Mouse (Mus musculus) midbrain, embryonic 16.5 days (tissue): ENCODE data around the gene Gm17545. TPM values are rescaled to one million over a fixed set of nuclear protein-coding genes. Genes with fewer than 3 reads are reported as not detected.

Source experiments
- ATAC-seq: fragments of 200-750 bp; cut with Nextera tagmentation; 2 replicates; pipeline ENCODE4 v1.8.0; 2017; ENCODE audit warnings: moderate TSS enrichment
- H3K27ac ChIP-seq: fragments of 300-500 bp; sonication (generic); 2 replicates; pipeline ENCODE4 v1.5.1; 2014; ENCODE audit warnings: mild to moderate bottlenecking, low read length, mixed read lengths
- H3K27me3 ChIP-seq: fragments of 300-500 bp; sonication (generic); 2 replicates; pipeline ENCODE4 v1.6.1; 2014; ENCODE audit warnings: low read depth, low read length, mixed read lengths; ENCODE audit not compliant: control insufficient read depth, insufficient read depth
- H3K36me3 ChIP-seq: fragments of 300-500 bp; sonication (generic); 2 replicates; pipeline ENCODE4 v1.6.1; 2014; ENCODE audit warnings: mild to moderate bottlenecking, low read length, moderate library complexity, mixed read lengths; ENCODE audit not compliant: control insufficient read depth, insufficient read depth
- H3K4me1 ChIP-seq: fragments of 300-500 bp; sonication (generic); 2 replicates; pipeline ENCODE4 v1.6.1; 2014; ENCODE audit warnings: mild to moderate bottlenecking, low read length, mixed read lengths; ENCODE audit not compliant: control insufficient read depth, insufficient read depth
- H3K4me2 ChIP-seq: fragments of 300-500 bp; sonication (generic); 2 replicates; pipeline ENCODE4 v1.6.1; 2014; ENCODE audit warnings: mild to moderate bottlenecking, low read length, mixed read lengths
- H3K4me3 ChIP-seq: fragments of 300-500 bp; sonication (generic); 2 replicates; pipeline ENCODE4 v1.5.1; 2014; ENCODE audit warnings: low read depth, mild to moderate bottlenecking, low read length, moderate library complexity, mixed read lengths
- H3K9ac ChIP-seq: fragments of 300-500 bp; sonication (generic); 2 replicates; pipeline ENCODE4 v1.6.1; 2014; ENCODE audit warnings: low read depth, low read length, mixed read lengths
- H3K9me3 ChIP-seq: fragments of 300-500 bp; sonication (generic); replicated peaks from 2 replicates; pipeline ENCODE4 v1.6.1; 2014; ENCODE audit warnings: mild to moderate bottlenecking, low read length, mixed read lengths; ENCODE audit not compliant: control insufficient read depth, poor library complexity, severe bottlenecking
- WGBS: fragments of 180-500 bp; shearing (Covaris S2); extraction: QIAGEN DNeasy Blood & Tissue Kit; methylation state at CpG from one replicate; pipeline ENCODE4 v1.1.7; 2014; 5-methylcytosine and 5-hydroxymethylcytosine counted together
- polyA plus RNA-seq: library from polyadenylated mRNA; unstranded; fragments of >200 nt; fragmentation: Nextera tagmentation; extraction: Ambion mirVana; gene quantifications from 2 replicates; pipeline ENCODE4 v1.2.1, GENCODE M21; 2015

The Gm17545 gene
- polyA plus RNA-seq, 1 experiment from 2014 or later: not detected

- Histone ChIP-seq H3K4me3 (no peak overlapping the region), H3K4me2 (no peak overlapping the region), H3K9ac (no peak overlapping the region), H3K9me3 (no peaks in the 10 kb centered on the region), H3K27me3 (no peaks in the 10 kb centered on the region), H3K36me3 (0 out of 2 replicates have a peak, but pooled peaks cover 3% of the 10 kb centered on the region), H3K4me1 (no peaks in the 10 kb centered on the region), H3K27ac (no peak overlapping the region)
- ATAC-seq: no peak
- WGBS: 82% methylated on average over 9 of the region's 9 CpGs
Observed at GRCm38 (mm10) chr9:22494203-22494807, 40.2 kb downstream of the Gm17545 start.

- H3K27ac ChIP-seq: no peak overlapping the region
- no peak for ATAC-seq
- 81% methylated on average over 2 of the region's 2 CpGs for whole genome bisulfite sequencing
Observed at GRCm38 (mm10) chr9:22495133-22495532, 41.0 kb downstream of the Gm17545 start.

GRCm38 (mm10) chr9:22497021-22497767, 43.1 kb downstream of the Gm17545 start:
- no peak for ATAC-seq
- H3K27ac ChIP-seq: no peak overlapping the region
- no peaks in the 10 kb centered on the region for H3K4me1 ChIP-seq
- H3K9me3 ChIP-seq: no peaks in the 10 kb centered on the region
- no peaks in the 10 kb centered on the region for H3K27me3 ChIP-seq
- no peak overlapping the region for H3K4me2 ChIP-seq
- H3K36me3 ChIP-seq: 0 out of 2 replicates have a peak, but pooled peaks cover 7% of the 10 kb centered on the region
- no peak overlapping the region for H3K4me3 ChIP-seq
- 87% methylated on average over 6 of the region's 6 CpGs for WGBS
- H3K9ac ChIP-seq: no peak overlapping the region

More at GRCm38 (mm10) chr9:22495133-22495532, 41.0 kb downstream of the Gm17545 start:
- no peaks in the 10 kb centered on the region for H3K9me3 ChIP-seq
- no peak overlapping the region for H3K9ac ChIP-seq
- no peak overlapping the region for H3K4me2 ChIP-seq
- 0 out of 2 replicates have a peak, but pooled peaks cover 7% of the 10 kb centered on the region for H3K36me3 ChIP-seq
- H3K4me3 ChIP-seq: no peak overlapping the region
- H3K4me1 ChIP-seq: no peaks in the 10 kb centered on the region
- no peaks in the 10 kb centered on the region for H3K27me3 ChIP-seq

GRCm38 (mm10) chr9:22502972-22503371, 48.9 kb downstream of the Gm17545 start:
- H3K9ac ChIP-seq: no peak overlapping the region
- H3K9me3 ChIP-seq: no peaks in the 10 kb centered on the region
- H3K36me3 ChIP-seq: 0 out of 2 replicates have a peak, but pooled peaks cover 6% of the 10 kb centered on the region
- 73% methylated on average over 2 of the region's 2 CpGs for WGBS
- no peaks in the 10 kb centered on the region for H3K27me3 ChIP-seq
- ATAC-seq: no peak
- no peak overlapping the region for H3K4me2 ChIP-seq
- no peak overlapping the region for H3K4me3 ChIP-seq
- no peaks in the 10 kb centered on the region for H3K4me1 ChIP-seq
- H3K27ac ChIP-seq: no peak overlapping the region

- Histone ChIP-seq H3K9ac (no peak overlapping the region), H3K4me1 (no peaks in the 10 kb centered on the region), H3K4me3 (no peak overlapping the region), H3K36me3 (0 out of 2 replicates have a peak, but pooled peaks cover 6% of the 10 kb centered on the region), H3K9me3 (no peaks in the 10 kb centered on the region), H3K4me2 (no peak overlapping the region), H3K27me3 (no peaks in the 10 kb centered on the region), H3K27ac (no peak overlapping the region)
- ATAC-seq: no peak
- WGBS: 81% methylated on average over 5 of the region's 5 CpGs
Observed at GRCm38 (mm10) chr9:22503581-22503980, 49.5 kb downstream of the Gm17545 start.

- no peak overlapping the region for H3K9ac ChIP-seq
- no peaks in the 10 kb centered on the region for H3K9me3 ChIP-seq
- no peak overlapping the region for H3K4me2 ChIP-seq
- 0 out of 2 replicates have a peak, but pooled peaks cover 2% of the 10 kb centered on the region for H3K36me3 ChIP-seq
- H3K4me3 ChIP-seq: no peak overlapping the region
- H3K4me1 ChIP-seq: no peaks in the 10 kb centered on the region
- no peak for ATAC-seq
- no peak overlapping the region for H3K27ac ChIP-seq
- no peaks in the 10 kb centered on the region for H3K27me3 ChIP-seq
- WGBS: 84% methylated on average over 2 of the region's 2 CpGs
Observed at GRCm38 (mm10) chr9:22505574-22505973, 51.5 kb downstream of the Gm17545 start.

Other genes with a start within 250 kb of the Gm17545 start
- gene Zfp809, start 228.6 kb upstream of the Gm17545 start, polyA plus RNA-seq: 8.7 and 11.4 TPM in 2 replicates
- 11.9 and 12.0 TPM in 2 replicates for gene Zfp599, start 194.4 kb upstream of the Gm17545 start, polyA plus RNA-seq
- gene Zfp810, start 146.6 kb upstream of the Gm17545 start, polyA plus RNA-seq: 32.5 and 32.7 TPM in 2 replicates
- 3.4 and 4.6 TPM in 2 replicates for gene Anln, start 65.1 kb upstream of the Gm17545 start, polyA plus RNA-seq
- gene 9530077C05Rik, start 42.8 kb upstream of the Gm17545 start, polyA plus RNA-seq: 17.3 and 19.7 TPM in 2 replicates
- 66.0 and 66.1 TPM in 2 replicates for gene Rp9, start 15.5 kb downstream of the Gm17545 start, polyA plus RNA-seq
- 29.3 and 35.3 TPM in 2 replicates for gene Bbs9, start 21.4 kb downstream of the Gm17545 start, polyA plus RNA-seq